In genomic region chr19:4442408-4442807, GRCm38 (mm10) we compare ENCODE assay signal across 9 mouse cellular contexts. TPM values are rescaled to one million over a fixed set of nuclear protein-coding genes. Genes with fewer than 3 reads are reported as not detected.
DNase-seq lines count a peak whose midpoint lies in the region; ATAC-seq lines count a peak whose summit lies in the region.
"Had no signal": no experiment of that assay in that cellular context is flagged by ENCODE, and none has a peak within 500 bp of the region (broad histone marks: within the 10 kb centered on the region; RNA-seq: fewer than 3 reads in every experiment).

No protein-coding gene starts in this region.

- H3K9ac ChIP-seq in forebrain, embryonic 15.5 days (replicated peaks): no peak overlapping the region

- peaks cover 10% of the 10 kb centered on the region; the same call in 1 of the 2 replicates for H3K27me3 ChIP-seq in forebrain, embryonic 15.5 days

- DNase-seq in NIH3T3 (ENCODE audit: low read depth): peak; percentile 93
- DNase-seq in cerebellum, adult 18-20 months: peak; percentile 75 to 84
- DNase-seq in heart, postnatal 4 days: peak; percentile 87
- peak; percentile 45 for DNase-seq in layer of hippocampus, adult 9-11 months
- DNase-seq in lung, postnatal 10 days: peak; percentile 88
- DNase-seq in right cerebral cortex, adult 2 months (ENCODE audit: low spot score in 2 of 2): peak; percentile 84
- peak; percentile 71 for DNase-seq in urinary bladder, postnatal 25 days (ENCODE audit: low spot score)

- ATAC-seq in forebrain, embryonic 15.5 days (replicated peaks): 0 out of 2 replicates have a peak, but pooled peaks have one; percentile 38

- 13% methylated on average over 3 of the region's 3 CpGs for WGBS in forebrain, embryonic 15.5 days

- no peaks in the 10 kb centered on the region for H3K36me3 ChIP-seq in forebrain, embryonic 15.5 days

- H3K4me1 ChIP-seq in forebrain, embryonic 15.5 days: peaks cover 15% of the 10 kb centered on the region

- no peaks in the 10 kb centered on the region for H3K9me3 ChIP-seq in forebrain, embryonic 15.5 days

- H3K27ac ChIP-seq in forebrain, embryonic 15.5 days (replicated peaks): no peak overlapping the region
- H3K27ac ChIP-seq: macrophage had no signal

- no peak overlapping the region for H3K4me2 ChIP-seq in forebrain, embryonic 15.5 days (replicated peaks)

- no peak overlapping the region for H3K4me3 ChIP-seq in forebrain, embryonic 15.5 days

RNA-seq across cellular contexts. Expression of gene Rhod, which starts 3.2 kb away (rescaled TPM):
- 5.1 and 5.6 TPM in 2 replicates for polyA plus RNA-seq in forebrain, embryonic 15.5 days (2015; fragmentation: Nextera tagmentation; extraction: Ambion mirVana)
- total RNA-seq in heart, postnatal 4 days (2021): 10 to 100 TPM; 11.4 to 12.1 TPM

RNA-seq across cellular contexts. Expression of gene Syt12, which starts 34.8 kb away (rescaled TPM):
- polyA plus RNA-seq in forebrain, embryonic 15.5 days (2015; fragmentation: Nextera tagmentation; extraction: Ambion mirVana): 1.5 and 1.8 TPM in 2 replicates
- total RNA-seq in heart, postnatal 4 days (2021): under 1 TPM; 0.74 to 0.98 TPM
- polyA plus RNA-seq: macrophage had no signal

RNA-seq across cellular contexts. Expression of gene Kdm2a, which starts 44.3 kb away (rescaled TPM):
- 40.3 and 43.3 TPM in 2 replicates for polyA plus RNA-seq in forebrain, embryonic 15.5 days (2015; fragmentation: Nextera tagmentation; extraction: Ambion mirVana)
- total RNA-seq in heart, postnatal 4 days (2021): 10 to 100 TPM; 57.1 to 59.1 TPM

RNA-seq across cellular contexts. Expression of gene 2010003K11Rik, which starts 56.0 kb away (rescaled TPM):
- not detected in 2 replicates for polyA plus RNA-seq in forebrain, embryonic 15.5 days (2015; fragmentation: Nextera tagmentation; extraction: Ambion mirVana)
- total RNA-seq in heart, postnatal 4 days (2021): not detected
- polyA plus RNA-seq: macrophage had no signal
